Mouse (Mus musculus) kidney, postnatal 0 days (tissue): ENCODE measurements around the gene Olfr1443. TPM values are rescaled to one million over a fixed set of nuclear protein-coding genes. Genes with fewer than 3 reads are reported as not detected.
"Not testable (repeated sequence)": the region's sequence is repeated elsewhere in the genome, so short reads cannot be mapped to it uniquely, and the experiment has no call there.

Experiments
- ATAC-seq: fragments of 200-750 bp; cut with Nextera tagmentation; replicated peaks from 2 replicates; pipeline ENCODE4 v1.8.0; 2017; ENCODE audit warnings: low read depth, moderate number of reproducible peaks, moderate TSS enrichment, moderate library complexity; ENCODE audit not compliant: low FRiP score
- DNase-seq: peaks from one replicate; pipeline ENCODE4 v3.0.0-alpha.2; 2016; ENCODE audit warnings: low spot score
- H3K27ac ChIP-seq: fragments of 300-500 bp; sonication (generic); 2 replicates; pipeline ENCODE4 v1.5.1; 2014; ENCODE audit warnings: mild to moderate bottlenecking
- H3K27me3 ChIP-seq: fragments of 300-500 bp; sonication (generic); 2 replicates; pipeline ENCODE4 v1.6.1; 2014; ENCODE audit warnings: low read length, mixed read lengths; ENCODE audit not compliant: insufficient read depth
- H3K36me3 ChIP-seq: fragments of 300-500 bp; sonication (generic); 2 replicates; pipeline ENCODE4 v1.6.1; 2014; ENCODE audit warnings: low read length, mixed read lengths; ENCODE audit not compliant: insufficient read depth
- H3K4me1 ChIP-seq: fragments of 300-500 bp; sonication (generic); replicated peaks from 2 replicates; pipeline ENCODE4 v1.6.1; 2014; ENCODE audit warnings: antibody characterized with exemption, low read length, mixed read lengths; ENCODE audit not compliant: insufficient read depth
- H3K4me2 ChIP-seq: fragments of 300-500 bp; sonication (generic); 2 replicates; pipeline ENCODE4 v1.6.1; 2014; ENCODE audit warnings: mild to moderate bottlenecking, low read length, moderate library complexity, mixed read lengths
- H3K4me3 ChIP-seq: fragments of 300-500 bp; sonication (generic); replicated peaks from 2 replicates; pipeline ENCODE4 v1.5.1; 2014; ENCODE audit warnings: low read depth, low read length
- H3K9ac ChIP-seq: fragments of 300-500 bp; sonication (generic); 2 replicates; pipeline ENCODE4 v1.6.1; 2014; ENCODE audit warnings: low read depth, low read length
- H3K9me3 ChIP-seq: fragments of 300-500 bp; sonication (generic); replicated peaks from 2 replicates; pipeline ENCODE4 v1.6.1; 2016; ENCODE audit warnings: low read length, inconsistent platforms, mixed read lengths
- CTCF ChIP-seq: IDR thresholded peaks from 2 replicates; pipeline ENCODE4 v1.5.1; 2016; ENCODE audit warnings: antibody characterized with exemption, low read depth, mild to moderate bottlenecking, moderate library complexity
- WGBS: fragments of 180-500 bp; shearing (Covaris S2); extraction: QIAGEN DNeasy Blood & Tissue Kit; methylation state at CpG from one replicate; pipeline ENCODE4 v1.1.7; 2014; 5-methylcytosine and 5-hydroxymethylcytosine counted together
- polyA plus RNA-seq: library from polyadenylated mRNA; unstranded; fragments of >200 nt; fragmentation: Nextera tagmentation; extraction: Ambion mirVana; gene quantifications from 2 replicates; pipeline ENCODE4 v1.2.1, GENCODE M21; 2015

Olfr1443 gene
- polyA plus RNA-seq, 1 experiment from 2014 or later, result not detected

DNA sequence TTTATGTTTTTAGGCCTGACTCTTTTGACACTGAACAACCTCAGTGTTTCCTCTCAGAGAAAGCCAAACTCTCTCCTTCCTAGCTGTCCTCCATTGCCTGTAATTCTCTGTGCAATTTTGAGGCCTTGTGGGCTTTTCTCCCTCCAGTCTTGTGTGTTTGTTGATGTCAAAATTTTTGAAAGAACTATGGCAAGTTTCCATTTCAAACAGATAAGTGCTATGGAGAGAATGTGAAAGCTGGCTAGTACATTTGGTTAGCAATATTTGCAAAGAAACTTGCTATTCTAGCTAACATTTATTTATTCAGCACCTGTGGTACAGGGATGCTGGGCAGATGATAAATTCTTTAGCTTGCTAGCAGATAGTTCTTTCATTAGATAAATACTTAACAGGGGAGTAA is 18.3 kb downstream of the Olfr1443 start:
- Histone ChIP-seq H3K4me1 (no peaks in the 10 kb centered on the region), H3K4me2 (peak overlapping the region; percentile 23; the same call in 1 of the 2 replicates), H3K9ac (no peak overlapping the region), H3K9me3 (no peaks in the 10 kb centered on the region), H3K36me3 (no peaks in the 10 kb centered on the region), H3K27ac (no peak overlapping the region), H3K27me3 (no peaks in the 10 kb centered on the region), H3K4me3 (no peak overlapping the region; the same call in 1 of the 2 replicates)
- no peak for ATAC-seq
- TF ChIP-seq CTCF, result no peak
- DNase-seq, result no peak

DNA sequence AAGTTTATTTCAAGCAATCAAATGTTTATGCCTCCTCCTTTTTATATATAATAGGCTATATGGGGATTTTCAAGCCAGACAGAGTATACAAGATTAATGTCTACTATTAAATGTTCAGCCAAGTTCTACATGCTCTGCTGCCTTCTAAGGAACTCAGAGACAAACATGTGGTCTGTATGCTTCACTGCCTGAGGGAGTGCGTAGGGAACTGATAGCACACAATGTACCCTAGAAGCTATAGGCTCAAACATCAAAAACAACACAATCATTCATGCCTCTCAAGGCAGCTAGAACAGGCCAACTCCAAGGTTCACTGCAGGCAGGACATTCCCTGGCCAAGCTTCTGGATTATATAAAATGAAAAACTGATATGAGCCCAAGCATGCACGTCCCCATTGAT is 30.5 kb downstream of the Olfr1443 start:
- H3K9me3 ChIP-seq, result no peaks in the 10 kb centered on the region
- no peak for TF ChIP-seq CTCF
- DNase-seq, result peak; percentile 59
- WGBS, result 43% methylated on average over 2 of the region's 2 CpGs
- ATAC-seq, result peak; percentile 91
- H3K27me3 ChIP-seq, result no peaks in the 10 kb centered on the region
- H3K27ac ChIP-seq, result peak overlapping the region; percentile 50
- H3K4me1 ChIP-seq, result no peaks in the 10 kb centered on the region
- H3K4me3 ChIP-seq, result no peak overlapping the region
- no peak overlapping the region for H3K4me2 ChIP-seq
- no peak overlapping the region for H3K9ac ChIP-seq
- no peaks in the 10 kb centered on the region for H3K36me3 ChIP-seq

DNA sequence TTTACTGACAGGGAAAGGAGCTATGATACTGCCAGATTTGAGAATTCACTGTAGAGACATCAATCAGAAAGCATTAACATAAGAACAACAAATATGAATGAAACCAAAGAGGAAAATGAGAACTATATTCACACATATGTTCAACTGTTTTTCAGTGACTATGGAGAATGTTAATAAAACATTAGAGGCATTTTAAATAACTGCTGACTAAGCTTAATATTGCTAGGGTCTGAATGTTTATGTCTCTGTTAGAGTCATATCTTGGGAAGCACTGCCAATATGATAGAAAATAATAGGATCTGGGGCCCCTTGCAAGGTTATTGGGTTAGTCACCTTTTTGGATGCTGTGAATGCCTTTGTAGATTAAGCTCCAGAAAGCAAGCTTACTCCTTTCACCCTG is 31.1 kb downstream of the Olfr1443 start:
- no peaks in the 10 kb centered on the region for H3K9me3 ChIP-seq
- no peak overlapping the region for H3K4me2 ChIP-seq
- H3K4me3 ChIP-seq, result no peak overlapping the region
- DNase-seq, result no peak
- ATAC-seq, result no peak
- no peak overlapping the region for H3K9ac ChIP-seq
- no peak for TF ChIP-seq CTCF
- H3K27me3 ChIP-seq, result no peaks in the 10 kb centered on the region
- H3K36me3 ChIP-seq, result no peaks in the 10 kb centered on the region
- no peaks in the 10 kb centered on the region for H3K4me1 ChIP-seq
- H3K27ac ChIP-seq, result peak overlapping the region; percentile 50

DNA sequence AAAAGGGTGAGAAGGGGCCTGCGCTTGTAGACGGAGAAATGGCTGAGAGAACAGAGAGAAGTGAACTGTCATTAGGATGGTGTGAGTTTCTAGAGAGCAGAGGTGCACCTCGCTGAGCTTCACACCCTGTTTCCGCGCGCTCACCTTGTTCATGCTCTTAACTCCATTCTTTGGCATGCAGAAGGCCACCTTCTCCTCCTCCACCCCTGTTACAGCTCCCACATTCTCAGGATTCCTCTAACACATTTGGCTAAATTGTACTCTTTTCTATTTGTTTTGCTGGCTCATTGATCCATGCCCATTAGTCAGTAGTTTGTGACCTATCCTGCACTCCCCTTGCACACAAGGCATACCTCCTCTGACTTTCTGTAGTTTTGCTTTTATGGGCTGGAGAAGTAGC is 41.3 kb downstream of the Olfr1443 start:
- no peaks in the 10 kb centered on the region for H3K36me3 ChIP-seq
- H3K4me1 ChIP-seq, result no peaks in the 10 kb centered on the region
- H3K27me3 ChIP-seq, result no peaks in the 10 kb centered on the region
- ATAC-seq (peak; percentile 52; the same call in 1 of the 2 replicates), DNase-seq (peak; percentile 41)
- H3K4me2 ChIP-seq, result no peak overlapping the region
- 51% methylated on average over 6 of the region's 6 CpGs for WGBS
- no peak overlapping the region for H3K9ac ChIP-seq
- no peaks in the 10 kb centered on the region for H3K9me3 ChIP-seq
- no peak for TF ChIP-seq CTCF
- no peak overlapping the region for H3K4me3 ChIP-seq
- H3K27ac ChIP-seq, result no peak overlapping the region

DNA sequence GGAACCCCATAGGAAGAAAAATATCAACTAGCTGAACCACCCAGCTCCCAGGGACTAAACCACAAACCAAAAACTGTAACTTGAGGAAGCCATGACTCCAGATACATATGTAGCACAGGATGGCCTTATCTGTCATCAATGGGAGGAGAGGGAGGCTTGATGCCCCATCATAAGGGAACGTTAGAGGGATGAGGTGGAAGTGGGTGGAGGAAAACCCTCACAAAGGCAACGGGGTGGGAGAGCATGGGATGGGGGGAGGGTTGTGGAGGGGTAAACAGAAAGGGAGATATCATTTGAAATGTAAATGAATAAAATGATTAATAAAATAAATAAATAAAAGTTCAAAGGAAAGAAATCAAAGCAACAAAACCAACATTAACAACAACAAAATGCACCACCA is 42.6 kb downstream of the Olfr1443 start:
- Histone ChIP-seq H3K27ac (no peak overlapping the region), H3K9ac (no peak overlapping the region), H3K4me2 (no peak overlapping the region), H3K4me1 (no peaks in the 10 kb centered on the region), H3K27me3 (no peaks in the 10 kb centered on the region), H3K4me3 (no peak overlapping the region), H3K36me3 (no peaks in the 10 kb centered on the region), H3K9me3 (no peaks in the 10 kb centered on the region)
- ATAC-seq, result no peak
- no peak for DNase-seq
- TF ChIP-seq CTCF, result no peak
- WGBS, result 45% methylated on average over 2 of the region's 2 CpGs

DNA sequence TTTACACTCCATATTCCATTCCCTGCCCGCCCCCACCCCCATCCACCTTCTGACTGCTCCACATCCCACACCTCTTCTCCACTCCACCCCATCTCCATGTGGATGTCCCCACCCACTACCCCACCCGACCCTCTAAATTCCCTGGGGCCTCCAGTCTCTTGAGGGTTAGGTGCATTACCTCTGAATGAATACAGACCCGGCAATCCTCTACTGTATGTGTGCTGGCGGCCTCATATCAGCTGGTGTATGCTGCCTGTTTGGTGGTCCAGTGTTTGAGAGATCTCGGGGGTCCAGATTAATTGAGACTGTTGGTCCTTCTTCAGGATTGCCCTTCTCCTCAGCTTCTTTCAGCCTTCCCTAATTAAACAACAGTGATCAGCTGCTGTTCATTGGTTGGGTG is 43.0 kb downstream of the Olfr1443 start:
- not testable (repeated sequence) for H3K4me2 ChIP-seq, H3K4me1 ChIP-seq, DNase-seq, H3K9me3 ChIP-seq, H3K36me3 ChIP-seq, H3K4me3 ChIP-seq, ATAC-seq, H3K27ac ChIP-seq, H3K27me3 ChIP-seq, H3K9ac ChIP-seq
- 91% methylated on average over 5 of the region's 5 CpGs for WGBS

DNA sequence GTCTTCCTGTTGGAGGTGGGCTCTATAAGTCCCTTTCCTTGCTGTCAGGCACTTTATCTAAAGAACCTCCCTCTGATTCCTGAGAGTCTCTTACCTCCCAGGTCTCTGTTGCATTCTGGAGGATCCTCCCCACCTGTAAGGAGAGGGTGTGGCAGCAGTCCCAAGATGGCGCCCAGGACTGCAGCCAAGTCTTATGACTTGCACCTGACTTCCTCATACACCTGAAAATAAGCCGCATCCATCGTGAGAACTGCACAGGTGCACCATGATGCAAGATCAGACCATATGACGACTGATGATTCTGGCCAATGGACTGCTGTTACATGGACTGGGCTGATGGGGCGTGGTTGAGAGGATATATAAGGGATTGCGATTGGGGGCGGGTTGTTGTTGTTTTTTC is 43.7 kb downstream of the Olfr1443 start:
- DNase-seq, result not testable (repeated sequence)

More for the DNA sequence above, 43.7 kb downstream of the Olfr1443 start:
- not testable (repeated sequence) for H3K27ac ChIP-seq, H3K9ac ChIP-seq, ATAC-seq, H3K27me3 ChIP-seq, H3K4me1 ChIP-seq, H3K4me2 ChIP-seq, H3K4me3 ChIP-seq, H3K9me3 ChIP-seq, H3K36me3 ChIP-seq
- WGBS, result 93% methylated on average over 7 of the region's 7 CpGs
